Mouse (Mus musculus) liver, embryonic 16.5 days (tissue): ENCODE data around the gene Cldn34b2. TPM values are rescaled to one million over a fixed set of nuclear protein-coding genes. Genes with fewer than 3 reads are reported as not detected.
"Not testable (repeated sequence)": the region's sequence is repeated elsewhere in the genome, so short reads cannot be mapped to it uniquely, and the experiment has no call there.

Experiments used
- ATAC-seq: fragments of 200-750 bp; cut with Nextera tagmentation; 2 replicates; pipeline ENCODE4 v1.8.0; 2017; ENCODE audit warnings: low read depth, mild to moderate bottlenecking, moderate number of reproducible peaks, moderate library complexity
- H3K27ac ChIP-seq: fragments of 300-500 bp; sonication (generic); 2 replicates; pipeline ENCODE4 v1.5.1; 2014; ENCODE audit warnings: mild to moderate bottlenecking, low read length
- H3K27me3 ChIP-seq: fragments of 300-500 bp; sonication (generic); 2 replicates; pipeline ENCODE4 v1.6.1; 2014; ENCODE audit warnings: low read depth, low read length, mixed read lengths; ENCODE audit not compliant: control insufficient read depth, insufficient read depth
- H3K36me3 ChIP-seq: fragments of 300-500 bp; sonication (generic); 2 replicates; pipeline ENCODE4 v1.6.1; 2014; ENCODE audit warnings: mild to moderate bottlenecking; ENCODE audit not compliant: control insufficient read depth, insufficient read depth
- H3K4me1 ChIP-seq: fragments of 300-500 bp; sonication (generic); 2 replicates; pipeline ENCODE4 v1.6.1; 2014; ENCODE audit warnings: low read depth, low read length, mixed read lengths; ENCODE audit not compliant: control insufficient read depth
- H3K4me2 ChIP-seq: fragments of 300-500 bp; sonication (generic); 2 replicates; pipeline ENCODE4 v1.6.1; 2014; ENCODE audit warnings: low read depth, low read length, mixed read lengths
- H3K4me3 ChIP-seq: fragments of 300-500 bp; sonication (generic); 2 replicates; pipeline ENCODE4 v1.5.1; 2014; ENCODE audit warnings: low read depth, mild to moderate bottlenecking, low read length
- H3K9ac ChIP-seq: fragments of 300-500 bp; sonication (generic); 2 replicates; pipeline ENCODE4 v1.6.1; 2014; ENCODE audit warnings: low read depth, low read length
- H3K9me3 ChIP-seq: fragments of 300-500 bp; sonication (generic); replicated peaks from 2 replicates; pipeline ENCODE4 v1.6.1; 2016; ENCODE audit warnings: low read length; ENCODE audit not compliant: control insufficient read depth
- WGBS: fragments of 180-500 bp; shearing (Covaris S2); extraction: QIAGEN DNeasy Blood & Tissue Kit; methylation state at CpG from one replicate; pipeline ENCODE4 v1.1.7; 2014; ENCODE audit not compliant: insufficient replicate concordance; 5-methylcytosine and 5-hydroxymethylcytosine counted together
- polyA plus RNA-seq: library from polyadenylated mRNA; unstranded; fragments of >200 nt; fragmentation: Nextera tagmentation; extraction: Ambion mirVana; gene quantifications from 2 replicates; pipeline ENCODE4 v1.2.1, GENCODE M21; 2015

Cldn34b2 gene
- polyA plus RNA-seq, 1 experiment from 2014 or later: not detected

GRCm38 (mm10) chrX:155151868-155152267, 23.7 kb upstream of the Cldn34b2 start:
- ATAC-seq: no peak
- H3K9ac ChIP-seq: no peak overlapping the region
- no peak overlapping the region for H3K4me3 ChIP-seq
- H3K27me3 ChIP-seq: no peaks in the 10 kb centered on the region
- no peaks in the 10 kb centered on the region for H3K9me3 ChIP-seq
- H3K4me2 ChIP-seq: no peak overlapping the region
- H3K36me3 ChIP-seq: no peaks in the 10 kb centered on the region
- H3K4me1 ChIP-seq: no peaks in the 10 kb centered on the region
- no peak overlapping the region for H3K27ac ChIP-seq
- WGBS: 62% methylated on average over 1 of the region's 1 CpGs

- Histone ChIP-seq H3K9me3 (no peaks in the 10 kb centered on the region), H3K4me1 (no peaks in the 10 kb centered on the region), H3K27ac (no peak overlapping the region), H3K27me3 (no peaks in the 10 kb centered on the region), H3K4me3 (no peak overlapping the region), H3K36me3 (no peaks in the 10 kb centered on the region), H3K9ac (no peak overlapping the region), H3K4me2 (no peak overlapping the region)
- WGBS: 12% methylated on average over 3 of the region's 3 CpGs
- no peak for ATAC-seq
Observed at GRCm38 (mm10) chrX:155144718-155145117, 16.5 kb upstream of the Cldn34b2 start.

GRCm38 (mm10) chrX:155098024-155098423, 30.2 kb downstream of the Cldn34b2 start:
- H3K36me3 ChIP-seq: no peaks in the 10 kb centered on the region
- no peaks in the 10 kb centered on the region for H3K27me3 ChIP-seq
- no peak overlapping the region for H3K4me2 ChIP-seq
- H3K4me1 ChIP-seq: no peaks in the 10 kb centered on the region
- no peak overlapping the region for H3K4me3 ChIP-seq
- H3K9me3 ChIP-seq: no peaks in the 10 kb centered on the region
- ATAC-seq: no peak
- H3K9ac ChIP-seq: no peak overlapping the region
- no peak overlapping the region for H3K27ac ChIP-seq

GRCm38 (mm10) chrX:155093566-155093965, 34.6 kb downstream of the Cldn34b2 start, which contains the start of gene Magea2:
Gene Magea2 (minus strand): TSS chrX:155093666.
- H3K9ac ChIP-seq, H3K4me2 ChIP-seq, H3K9me3 ChIP-seq, H3K4me1 ChIP-seq, H3K27me3 ChIP-seq, H3K36me3 ChIP-seq, H3K4me3 ChIP-seq, ATAC-seq, H3K27ac ChIP-seq: not testable (repeated sequence)
- 56% methylated on average over 3 of the region's 4 CpGs for WGBS

- not testable (repeated sequence) for H3K4me3 ChIP-seq, H3K27me3 ChIP-seq, H3K4me1 ChIP-seq, ATAC-seq, H3K36me3 ChIP-seq, H3K27ac ChIP-seq, H3K9me3 ChIP-seq, H3K9ac ChIP-seq, H3K4me2 ChIP-seq
- 63% methylated on average over 1 of the region's 2 CpGs for WGBS
Observed at GRCm38 (mm10) chrX:155089693-155090092, 38.5 kb downstream of the Cldn34b2 start, which contains the start of gene Magea1. Gene Magea1 (minus strand): TSS chrX:155089793.

Other genes with a start within 250 kb of the Cldn34b2 start
- not detected in 2 replicates for gene Cldn34b1, start 238.1 kb downstream of the Cldn34b2 start, polyA plus RNA-seq
- not detected in 2 replicates for gene Magea6, start 192.4 kb downstream of the Cldn34b2 start, polyA plus RNA-seq
- gene Magea3, start 178.9 kb downstream of the Cldn34b2 start, polyA plus RNA-seq: not detected in 2 replicates
- gene Magea8, start 132.6 kb downstream of the Cldn34b2 start, polyA plus RNA-seq: not detected in 2 replicates
- gene Magea5, start 65.3 kb downstream of the Cldn34b2 start, polyA plus RNA-seq: not detected in 2 replicates
- gene Magea1, start 38.6 kb downstream of the Cldn34b2 start, polyA plus RNA-seq: not detected in 2 replicates
- not detected in 2 replicates for gene Magea2, start 34.7 kb downstream of the Cldn34b2 start, polyA plus RNA-seq
- 104 and 110 TPM in 2 replicates for gene Sat1, start 88.0 kb upstream of the Cldn34b2 start, polyA plus RNA-seq
- gene Acot9, start 134.0 kb upstream of the Cldn34b2 start, polyA plus RNA-seq: 9.9 and 11.0 TPM in 2 replicates
- 220 and 229 TPM in 2 replicates for gene Prdx4, start 212.3 kb upstream of the Cldn34b2 start, polyA plus RNA-seq